Mouse (Mus musculus): ENCODE measurements around the gene Mrpl10. TPM values are rescaled to one million over a fixed set of nuclear protein-coding genes. Genes with fewer than 3 reads are reported as not detected.
A peak's percentile ranks its signal among the peaks of the same experiment; 100 is the strongest.

Gene Mrpl10
- polyA plus RNA-seq, 1 experiment from 2014 or later = 88.3 TPM

GRCm38 (mm10) chr11:97063921-97064295, 22.5 kb downstream of the Mrpl10 start:
- peak overlapping the region; percentile 75 for H3K27ac ChIP-seq
- 88% methylated on average over 3 of the region's 3 CpGs for WGBS

GRCm38 (mm10) chr11:97065538-97066295, 24.4 kb downstream of the Mrpl10 start:
- no peak for DNase-seq (ENCODE audit: extremely low spot score, low spot score)
- H3K4me3 ChIP-seq = no peak overlapping the region
- H3K4me1 ChIP-seq = peaks cover 28% of the 10 kb centered on the region
- no peaks in the 10 kb centered on the region for H3K27me3 ChIP-seq (ENCODE audit: poor library complexity, severe bottlenecking)
- WGBS = 91% methylated on average over 12 of the region's 12 CpGs
- H3K9me3 ChIP-seq = no peaks in the 10 kb centered on the region
- peaks cover 46% of the 10 kb centered on the region for H3K36me3 ChIP-seq (replicated peaks)
- H3K27ac ChIP-seq = no peak overlapping the region

More at GRCm38 (mm10) chr11:97063921-97064295, 22.5 kb downstream of the Mrpl10 start:
- no peaks in the 10 kb centered on the region for H3K27me3 ChIP-seq (ENCODE audit: poor library complexity, severe bottlenecking)
- no peak overlapping the region for H3K4me3 ChIP-seq
- peaks cover 64% of the 10 kb centered on the region for H3K36me3 ChIP-seq (replicated peaks)
- peaks cover 28% of the 10 kb centered on the region for H3K4me1 ChIP-seq
- H3K9me3 ChIP-seq = no peaks in the 10 kb centered on the region
- DNase-seq (ENCODE audit: extremely low spot score, low spot score) = no peak

GRCm38 (mm10) chr11:97066656-97067360, 25.4 kb downstream of the Mrpl10 start:
- Histone ChIP-seq H3K4me1 (peaks cover 28% of the 10 kb centered on the region), H3K4me3 (no peak overlapping the region), H3K27ac (no peak overlapping the region), H3K36me3 (replicated peaks) (peaks cover 36% of the 10 kb centered on the region), H3K27me3 (ENCODE audit: poor library complexity, severe bottlenecking) (no peaks in the 10 kb centered on the region), H3K9me3 (no peaks in the 10 kb centered on the region)
- DNase-seq (ENCODE audit: extremely low spot score, low spot score) = no peak
- WGBS = 47% methylated on average over 22 of the region's 22 CpGs

GRCm38 (mm10) chr11:97069333-97069732, 28.0 kb downstream of the Mrpl10 start:
- no peaks in the 10 kb centered on the region for H3K27me3 ChIP-seq (ENCODE audit: poor library complexity, severe bottlenecking)
- DNase-seq (ENCODE audit: extremely low spot score, low spot score) = no peak
- no peak overlapping the region for H3K4me3 ChIP-seq
- H3K9me3 ChIP-seq = no peaks in the 10 kb centered on the region
- WGBS = 72% methylated on average over 1 of the region's 1 CpGs
- H3K27ac ChIP-seq = no peak overlapping the region
- H3K4me1 ChIP-seq = peaks cover 13% of the 10 kb centered on the region
- H3K36me3 ChIP-seq (replicated peaks) = peaks cover 31% of the 10 kb centered on the region

GRCm38 (mm10) chr11:97069770-97070169, 28.4 kb downstream of the Mrpl10 start:
- no peak for DNase-seq (ENCODE audit: extremely low spot score, low spot score)
- H3K9me3 ChIP-seq = no peaks in the 10 kb centered on the region
- peaks cover 29% of the 10 kb centered on the region for H3K36me3 ChIP-seq (replicated peaks)
- no peaks in the 10 kb centered on the region for H3K27me3 ChIP-seq (ENCODE audit: poor library complexity, severe bottlenecking)
- WGBS = 83% methylated on average over 2 of the region's 2 CpGs
- no peak overlapping the region for H3K27ac ChIP-seq
- H3K4me3 ChIP-seq = no peak overlapping the region
- H3K4me1 ChIP-seq = peaks cover 13% of the 10 kb centered on the region

GRCm38 (mm10) chr11:97071129-97071528, 29.8 kb downstream of the Mrpl10 start:
- H3K27me3 ChIP-seq (ENCODE audit: poor library complexity, severe bottlenecking) = no peaks in the 10 kb centered on the region
- no peak for DNase-seq (ENCODE audit: extremely low spot score, low spot score)

GRCm38 (mm10) chr11:97072533-97072932, 31.2 kb downstream of the Mrpl10 start:
- H3K9me3 ChIP-seq = no peaks in the 10 kb centered on the region
- 31% methylated on average over 3 of the region's 3 CpGs for WGBS
- H3K4me1 ChIP-seq = no peaks in the 10 kb centered on the region
- H3K36me3 ChIP-seq (replicated peaks) = peaks cover 9% of the 10 kb centered on the region
- H3K4me3 ChIP-seq = no peak overlapping the region
- no peak overlapping the region for H3K27ac ChIP-seq
- peak; percentile 59 for DNase-seq (ENCODE audit: extremely low spot score, low spot score)
- H3K27me3 ChIP-seq (ENCODE audit: poor library complexity, severe bottlenecking) = no peaks in the 10 kb centered on the region

More at GRCm38 (mm10) chr11:97071129-97071528, 29.8 kb downstream of the Mrpl10 start:
- no peak overlapping the region for H3K27ac ChIP-seq
- H3K4me3 ChIP-seq = no peak overlapping the region
- 79% methylated on average over 1 of the region's 1 CpGs for WGBS
- H3K9me3 ChIP-seq = no peaks in the 10 kb centered on the region
- peaks cover 22% of the 10 kb centered on the region for H3K36me3 ChIP-seq (replicated peaks)
- H3K4me1 ChIP-seq = peaks cover 8% of the 10 kb centered on the region; the same call in 1 of the 2 replicates

- Histone ChIP-seq H3K27ac (no peak overlapping the region), H3K4me3 (no peak overlapping the region), H3K4me1 (no peaks in the 10 kb centered on the region), H3K9me3 (no peaks in the 10 kb centered on the region), H3K36me3 (replicated peaks) (no peaks in the 10 kb centered on the region), H3K27me3 (ENCODE audit: poor library complexity, severe bottlenecking) (no peaks in the 10 kb centered on the region)
- 78% methylated on average over 8 of the region's 8 CpGs for WGBS
- DNase-seq (ENCODE audit: extremely low spot score, low spot score) = no peak
Observed at GRCm38 (mm10) chr11:97074235-97074634, 32.9 kb downstream of the Mrpl10 start.

GRCm38 (mm10) chr11:97078751-97079150, 37.4 kb downstream of the Mrpl10 start:
- Histone ChIP-seq H3K27ac (no peak overlapping the region), H3K4me1 (peaks cover 10% of the 10 kb centered on the region), H3K9me3 (no peaks in the 10 kb centered on the region; the same call in 1 of the 2 replicates), H3K4me3 (no peak overlapping the region), H3K27me3 (ENCODE audit: poor library complexity, severe bottlenecking) (peaks cover 8% of the 10 kb centered on the region; the same call in 1 of the 2 replicates), H3K36me3 (replicated peaks) (no peaks in the 10 kb centered on the region)
- WGBS = 56% methylated on average over 4 of the region's 4 CpGs
- no peak for DNase-seq (ENCODE audit: extremely low spot score, low spot score)

- no peak overlapping the region for H3K27ac ChIP-seq
- 17% methylated on average over 9 of the region's 9 CpGs for WGBS
- H3K27me3 ChIP-seq (ENCODE audit: poor library complexity, severe bottlenecking) = peaks cover 17% of the 10 kb centered on the region
- peaks cover 12% of the 10 kb centered on the region for H3K4me1 ChIP-seq
- no peak overlapping the region for H3K4me3 ChIP-seq
- H3K36me3 ChIP-seq (replicated peaks) = no peaks in the 10 kb centered on the region
- DNase-seq (ENCODE audit: extremely low spot score, low spot score) = no peak
- H3K9me3 ChIP-seq = no peaks in the 10 kb centered on the region; the same call in 1 of the 2 replicates
Observed at GRCm38 (mm10) chr11:97080291-97080690, 38.9 kb downstream of the Mrpl10 start.

GRCm38 (mm10) chr11:97082977-97083376, 41.6 kb downstream of the Mrpl10 start:
- 53% methylated on average over 11 of the region's 11 CpGs for WGBS

GRCm38 (mm10) chr11:97083401-97084140, 42.2 kb downstream of the Mrpl10 start:
- no peak overlapping the region for H3K27ac ChIP-seq
- peaks cover 12% of the 10 kb centered on the region for H3K4me1 ChIP-seq
- H3K9me3 ChIP-seq = peaks cover 7% of the 10 kb centered on the region; the same call in 1 of the 2 replicates
- H3K27me3 ChIP-seq (ENCODE audit: poor library complexity, severe bottlenecking) = peaks cover 17% of the 10 kb centered on the region
- no peak overlapping the region for H3K4me3 ChIP-seq
- no peak for DNase-seq (ENCODE audit: extremely low spot score, low spot score)
- 56% methylated on average over 22 of the region's 22 CpGs for WGBS
- H3K36me3 ChIP-seq (replicated peaks) = no peaks in the 10 kb centered on the region

More at GRCm38 (mm10) chr11:97082977-97083376, 41.6 kb downstream of the Mrpl10 start:
- DNase-seq (ENCODE audit: extremely low spot score, low spot score) = no peak
- Histone ChIP-seq H3K4me1 (peaks cover 12% of the 10 kb centered on the region), H3K27me3 (ENCODE audit: poor library complexity, severe bottlenecking) (peaks cover 17% of the 10 kb centered on the region), H3K4me3 (no peak overlapping the region), H3K27ac (no peak overlapping the region), H3K36me3 (replicated peaks) (no peaks in the 10 kb centered on the region), H3K9me3 (peaks cover 5% of the 10 kb centered on the region; the same call in 1 of the 2 replicates)

Measured in forebrain, embryonic 10.5 days (tissue).